Mouse (Mus musculus): ENCODE results near the gene Gp1bb. TPM values are rescaled to one million over a fixed set of nuclear protein-coding genes. Genes with fewer than 3 reads are reported as not detected.

The Gp1bb gene
- polyA plus RNA-seq, 1 experiment: 3.9 TPM

DNA sequence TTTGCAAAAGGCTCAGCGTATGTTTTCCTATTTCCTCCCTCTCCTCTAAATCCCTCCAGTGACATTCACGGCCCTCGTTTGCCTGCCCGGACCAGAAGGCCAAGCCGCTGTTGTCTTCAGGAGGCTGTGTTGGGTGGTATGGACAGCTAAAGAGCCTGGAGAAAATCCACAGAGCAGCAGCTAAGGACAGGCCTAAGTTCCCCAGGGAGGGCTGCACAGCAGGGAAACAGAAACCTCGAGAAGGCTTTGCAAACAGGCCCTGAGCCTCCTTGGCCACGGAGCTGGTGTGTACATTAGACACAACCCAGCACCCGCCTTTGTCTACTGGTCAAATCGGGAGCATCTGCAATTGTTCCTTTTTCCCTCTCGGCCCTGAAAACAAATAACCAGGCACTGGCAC is 36.5 kb downstream of the Gp1bb start:
- TF ChIP-seq POLR2A (IDR thresholded peaks at IDR 0.05; ENCODE audit: low read depth, low read length) (no peak), CTCF (IDR thresholded peaks at IDR 0.05; ENCODE audit: borderline replicate concordance, insufficient read depth, low read length) (no peak)
- Histone ChIP-seq H3K4me3 (ENCODE audit: insufficient read depth, low read length) (peak overlapping the region; percentile 19), H3K27ac (ENCODE audit: insufficient read depth, low read length) (no peak overlapping the region), H3K4me1 (ENCODE audit: control insufficient read depth, insufficient read depth, low read length) (no peaks in the 10 kb centered on the region; the same call in 1 of the 2 replicates)

DNA sequence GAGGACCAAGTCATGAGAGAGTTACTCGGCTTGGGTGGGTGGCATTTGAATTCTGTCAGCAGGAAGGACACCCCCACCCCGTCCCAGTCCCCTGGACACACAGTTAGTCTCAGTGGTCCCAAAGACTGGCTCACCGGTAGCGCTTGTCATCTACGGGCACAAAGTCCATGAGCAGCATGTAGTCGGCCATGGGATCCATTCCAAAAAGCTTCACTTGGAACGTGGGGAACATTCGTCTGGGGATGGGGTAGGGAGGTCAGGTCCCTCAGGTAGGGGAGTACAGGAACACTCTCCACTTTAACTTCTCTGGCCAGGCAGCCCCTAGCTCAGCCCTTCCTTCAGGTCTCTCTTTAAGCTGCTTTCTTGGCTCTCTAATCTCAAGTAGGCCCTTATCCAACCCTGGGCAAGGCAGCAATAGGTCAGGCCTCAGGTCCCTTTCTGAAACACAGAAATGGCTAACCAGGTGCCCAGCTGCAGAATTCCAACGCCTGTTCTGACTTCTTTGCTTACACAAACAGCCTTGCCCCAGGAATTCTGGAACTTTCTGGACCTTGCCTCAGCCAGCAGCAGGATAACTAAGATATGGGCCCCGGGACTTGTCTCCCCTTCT is 37.2 kb downstream of the Gp1bb start:
- TF ChIP-seq POLR2A (IDR thresholded peaks at IDR 0.05; ENCODE audit: low read depth, low read length): no peak
- TF ChIP-seq CTCF (IDR thresholded peaks at IDR 0.05; ENCODE audit: borderline replicate concordance, insufficient read depth, low read length): no peak
- Histone ChIP-seq H3K4me1 (ENCODE audit: control insufficient read depth, insufficient read depth, low read length) (no peaks in the 10 kb centered on the region), H3K27ac (ENCODE audit: insufficient read depth, low read length) (no peak overlapping the region), H3K4me3 (ENCODE audit: insufficient read depth, low read length) (peak overlapping the region; percentile 19; the same call in 1 of the 2 replicates)

DNA sequence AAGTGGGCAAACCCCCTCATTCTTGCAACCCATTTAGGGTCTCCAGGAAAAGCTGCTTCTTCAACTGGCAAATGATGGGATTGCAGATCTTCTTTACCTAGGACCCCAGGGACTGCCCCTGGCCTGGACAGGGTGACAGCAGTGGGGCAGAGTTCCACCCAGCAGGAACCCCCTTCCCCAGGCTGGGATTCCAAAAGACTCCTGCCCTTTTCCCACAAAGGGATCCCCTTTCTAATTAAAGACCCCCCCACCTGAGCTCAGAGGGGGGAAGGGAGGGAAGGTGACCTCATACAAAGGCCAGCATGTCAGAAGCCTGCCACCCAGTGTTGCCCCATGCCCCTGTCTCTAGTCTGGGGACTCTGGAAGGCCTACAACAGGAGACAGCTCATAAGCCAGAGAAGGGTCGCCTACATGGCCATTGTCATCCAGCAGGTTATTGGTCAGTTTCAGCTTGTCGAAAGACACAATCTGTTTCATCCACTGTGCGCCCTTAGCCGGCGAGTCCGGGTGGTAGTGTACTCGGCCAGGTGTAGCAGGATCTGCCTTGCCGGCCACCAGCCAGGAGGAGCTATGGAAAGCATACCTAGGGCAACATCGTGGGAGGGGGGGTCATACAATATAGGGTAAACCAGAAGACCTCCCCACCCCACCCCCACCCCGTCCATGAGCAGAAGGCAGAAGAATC is 38.4 kb downstream of the Gp1bb start:
- Histone ChIP-seq H3K4me3 (ENCODE audit: insufficient read depth, low read length) (no peak overlapping the region), H3K4me1 (ENCODE audit: control insufficient read depth, insufficient read depth, low read length) (no peaks in the 10 kb centered on the region), H3K27ac (ENCODE audit: insufficient read depth, low read length) (no peak overlapping the region)
- TF ChIP-seq POLR2A (IDR thresholded peaks at IDR 0.05; ENCODE audit: low read depth, low read length) (no peak), CTCF (IDR thresholded peaks at IDR 0.05; ENCODE audit: borderline replicate concordance, insufficient read depth, low read length) (no peak)

DNA sequence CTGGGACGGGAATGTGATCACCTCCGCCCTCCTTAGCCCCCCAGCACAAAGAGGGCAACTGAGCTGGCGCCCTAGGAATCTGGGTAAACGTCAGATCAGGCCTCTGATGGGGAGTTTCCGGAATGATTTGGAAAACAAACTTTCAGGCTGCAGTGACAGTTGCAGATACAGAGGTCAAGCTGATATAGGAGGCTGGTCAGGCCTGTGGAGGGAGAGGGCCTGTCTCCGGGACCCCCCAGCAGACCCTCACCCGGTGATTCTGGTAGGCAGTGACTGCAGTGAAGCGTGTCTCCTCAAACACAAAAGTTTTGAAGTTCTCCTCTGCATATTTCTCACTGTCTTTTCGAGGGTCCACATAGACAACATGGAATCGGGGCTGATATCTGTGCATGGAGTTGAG is 39.0 kb downstream of the Gp1bb start:
- Histone ChIP-seq H3K27ac (ENCODE audit: insufficient read depth, low read length) (no peak overlapping the region), H3K4me1 (ENCODE audit: control insufficient read depth, insufficient read depth, low read length) (no peaks in the 10 kb centered on the region), H3K4me3 (ENCODE audit: insufficient read depth, low read length) (no peak overlapping the region)
- TF ChIP-seq CTCF (IDR thresholded peaks at IDR 0.05; ENCODE audit: borderline replicate concordance, insufficient read depth, low read length): no peak
- TF ChIP-seq POLR2A (IDR thresholded peaks at IDR 0.05; ENCODE audit: low read depth, low read length): no peak

DNA sequence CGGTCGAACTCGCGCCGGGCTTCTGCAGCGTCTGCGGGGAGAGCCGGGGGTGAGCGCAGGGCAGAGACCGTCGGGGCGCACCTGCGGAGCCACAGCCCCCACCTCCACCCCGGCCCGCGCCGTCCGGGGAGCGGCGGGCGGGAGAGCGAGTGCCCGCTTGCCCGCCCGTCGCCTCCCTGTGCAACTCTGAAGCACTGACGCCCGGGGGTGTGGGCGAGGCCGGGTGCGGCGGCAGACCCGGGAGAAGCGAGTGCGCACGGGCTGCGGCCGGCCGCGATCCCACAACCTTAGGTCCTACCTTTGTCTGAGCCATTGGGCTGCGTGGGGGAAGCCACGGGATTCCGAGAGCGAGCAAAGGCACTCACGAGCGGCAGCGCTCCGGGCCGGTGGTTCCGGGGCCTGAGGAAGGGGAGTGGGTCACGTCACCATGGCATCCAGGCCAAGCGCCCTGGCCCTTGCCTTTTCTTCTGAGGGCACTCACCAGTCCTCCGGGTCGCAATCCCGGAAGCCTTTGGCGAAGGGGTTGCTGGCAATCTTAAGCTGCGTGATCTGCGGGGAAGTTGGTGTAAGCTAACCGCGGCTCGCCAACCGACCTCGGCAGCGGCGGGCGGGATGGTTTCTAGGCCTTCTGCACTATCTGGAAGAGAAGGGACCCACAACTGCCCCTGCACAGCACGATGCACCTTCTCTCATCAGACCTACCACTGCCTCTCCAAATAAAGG is 39.6 kb downstream of the Gp1bb start:
- H3K27ac ChIP-seq (ENCODE audit: insufficient read depth, low read length): no peak overlapping the region
- TF ChIP-seq POLR2A (IDR thresholded peaks at IDR 0.05; ENCODE audit: low read depth, low read length) (no peak), CTCF (IDR thresholded peaks at IDR 0.05; ENCODE audit: borderline replicate concordance, insufficient read depth, low read length) (no peak)
- H3K4me3 ChIP-seq (ENCODE audit: insufficient read depth, low read length): no peak overlapping the region
- H3K4me1 ChIP-seq (ENCODE audit: control insufficient read depth, insufficient read depth, low read length): no peaks in the 10 kb centered on the region

DNA sequence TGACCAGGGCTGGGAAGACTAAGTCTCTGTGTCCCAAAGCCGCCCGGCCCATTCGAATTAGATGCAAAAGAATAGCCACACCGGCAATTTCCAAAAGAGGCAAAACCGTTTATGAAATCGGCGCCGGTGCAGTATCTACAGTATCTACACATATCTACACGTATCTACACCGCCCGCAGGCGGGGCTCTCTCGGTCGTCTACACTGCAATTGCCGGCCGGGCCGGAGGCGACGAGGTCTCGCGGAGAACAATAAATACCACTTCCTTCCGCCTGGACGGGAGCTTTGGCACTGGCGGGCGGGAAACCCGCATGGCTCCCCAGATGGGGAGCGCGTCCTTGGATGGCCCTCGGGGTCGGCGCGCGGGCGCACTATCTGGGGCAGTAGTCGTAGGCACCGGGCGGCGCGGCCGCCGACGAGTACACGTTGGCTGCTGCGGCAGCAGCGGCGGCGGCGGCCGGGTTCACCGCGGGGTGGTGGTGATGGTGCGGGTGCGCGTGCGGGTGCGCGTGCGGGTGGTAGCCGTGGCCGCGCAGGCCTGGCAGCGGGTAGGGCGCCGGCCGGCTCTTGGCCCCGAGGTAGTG is 40.5 kb downstream of the Gp1bb start:
- TF ChIP-seq CTCF (IDR thresholded peaks at IDR 0.05; ENCODE audit: borderline replicate concordance, insufficient read depth, low read length): no peak
- TF ChIP-seq POLR2A (IDR thresholded peaks at IDR 0.05; ENCODE audit: low read depth, low read length): no peak
- H3K4me3 ChIP-seq (ENCODE audit: insufficient read depth, low read length): 0 out of 2 replicates have a peak overlapping the region, but pooled peaks have one; percentile 8
- no peak overlapping the region for H3K27ac ChIP-seq (ENCODE audit: insufficient read depth, low read length)
- H3K4me1 ChIP-seq (ENCODE audit: control insufficient read depth, insufficient read depth, low read length): no peaks in the 10 kb centered on the region

DNA sequence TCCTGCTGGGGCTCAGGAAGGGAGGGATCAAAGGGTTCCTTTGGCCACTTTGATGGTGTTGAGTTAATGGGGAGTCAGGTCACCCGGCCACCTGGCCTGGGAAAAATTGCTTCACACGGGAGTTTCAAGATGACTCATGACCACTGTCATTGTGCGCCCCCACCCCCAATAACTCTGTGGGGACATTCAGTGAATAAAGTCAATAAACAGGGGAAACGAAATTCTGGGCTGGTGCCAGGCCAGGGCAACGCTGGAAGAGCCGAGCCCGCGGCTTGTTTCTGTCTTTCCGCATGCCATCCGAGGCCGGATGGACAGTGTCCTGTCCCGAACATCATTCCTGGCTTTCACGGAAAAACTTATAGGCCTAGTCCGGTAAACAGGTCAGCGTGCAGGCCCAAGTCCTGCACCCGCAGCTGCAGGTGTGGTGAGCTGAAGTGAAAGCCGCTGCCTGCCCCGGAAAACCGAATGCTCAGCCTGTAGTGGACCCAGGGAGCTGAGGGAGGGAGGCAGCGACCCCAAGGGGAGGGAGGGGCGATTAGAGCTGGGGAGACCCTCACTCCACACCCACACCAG is 41.1 kb downstream of the Gp1bb start:
- Histone ChIP-seq H3K4me3 (ENCODE audit: insufficient read depth, low read length) (no peak overlapping the region), H3K4me1 (ENCODE audit: control insufficient read depth, insufficient read depth, low read length) (no peaks in the 10 kb centered on the region), H3K27ac (ENCODE audit: insufficient read depth, low read length) (no peak overlapping the region)
- TF ChIP-seq CTCF (IDR thresholded peaks at IDR 0.05; ENCODE audit: borderline replicate concordance, insufficient read depth, low read length) (no peak), POLR2A (IDR thresholded peaks at IDR 0.05; ENCODE audit: low read depth, low read length) (no peak)

DNA sequence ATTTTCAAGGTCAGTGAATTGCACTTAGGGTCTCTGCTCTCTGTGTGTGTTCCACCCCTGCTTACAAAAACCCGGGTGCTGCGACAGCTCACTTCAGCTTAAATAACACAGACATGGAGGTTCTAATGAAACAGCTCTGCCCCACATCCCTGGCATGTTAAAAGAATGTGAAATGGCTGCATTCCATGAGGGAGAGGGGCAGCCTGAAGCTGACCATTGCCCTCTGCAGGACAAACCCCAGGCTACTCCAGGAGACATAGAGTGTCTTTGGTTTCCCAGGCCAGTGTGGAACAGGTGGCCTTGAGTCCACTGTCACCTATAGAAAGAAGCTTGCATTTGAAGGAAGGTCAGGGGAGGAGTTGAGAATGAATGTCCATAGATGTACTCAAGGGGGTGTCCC is 41.8 kb downstream of the Gp1bb start:
- no peaks in the 10 kb centered on the region for H3K4me1 ChIP-seq (ENCODE audit: control insufficient read depth, insufficient read depth, low read length)
- H3K27ac ChIP-seq (ENCODE audit: insufficient read depth, low read length): no peak overlapping the region
- TF ChIP-seq CTCF (IDR thresholded peaks at IDR 0.05; ENCODE audit: borderline replicate concordance, insufficient read depth, low read length) (peak; percentile 20; the same call in 1 of the 2 replicates), POLR2A (IDR thresholded peaks at IDR 0.05; ENCODE audit: low read depth, low read length) (no peak)
- H3K4me3 ChIP-seq (ENCODE audit: insufficient read depth, low read length): no peak overlapping the region

DNA sequence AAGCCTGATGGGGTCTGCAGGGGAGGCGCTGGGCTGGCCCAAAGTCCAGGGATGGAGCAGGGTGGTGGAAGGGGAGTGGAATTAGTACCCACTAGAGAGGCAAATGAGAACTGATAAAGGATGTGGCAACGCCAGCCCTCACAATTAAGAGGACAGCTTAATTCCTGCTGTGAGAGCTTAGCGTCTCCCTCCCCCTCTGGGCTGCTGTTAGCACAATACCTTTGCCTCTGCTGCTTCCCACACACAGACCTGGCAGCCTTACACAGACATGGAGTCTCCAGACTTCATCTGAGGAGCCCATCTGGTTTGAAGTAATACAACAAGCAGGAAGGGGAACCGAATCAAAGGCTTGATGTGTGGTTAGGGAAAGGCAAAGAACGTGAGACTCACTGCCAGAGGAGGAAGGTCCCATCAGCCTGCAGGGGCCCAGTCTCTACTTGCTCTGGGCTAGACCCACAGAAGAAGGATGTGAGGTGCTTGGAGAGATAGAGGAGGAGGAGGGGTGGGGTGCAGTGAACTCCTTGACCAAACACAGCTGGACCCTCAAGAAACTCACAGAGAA is 44.5 kb downstream of the Gp1bb start:
- TF ChIP-seq POLR2A (IDR thresholded peaks at IDR 0.05; ENCODE audit: low read depth, low read length): no peak

More for the DNA sequence above, 44.5 kb downstream of the Gp1bb start:
- Histone ChIP-seq H3K27ac (ENCODE audit: insufficient read depth, low read length) (no peak overlapping the region), H3K4me1 (ENCODE audit: control insufficient read depth, insufficient read depth, low read length) (no peaks in the 10 kb centered on the region), H3K4me3 (ENCODE audit: insufficient read depth, low read length) (no peak overlapping the region)
